Mouse (Mus musculus): ENCODE measurements around the gene Ppp1cc. TPM values are rescaled to one million over a fixed set of nuclear protein-coding genes. Genes with fewer than 3 reads are reported as not detected.

Ppp1cc gene
- 243 to 286 TPM (median 263 TPM) in 4 replicates for total RNA-seq (2023; ENCODE audit: inconsistent age)

DNA sequence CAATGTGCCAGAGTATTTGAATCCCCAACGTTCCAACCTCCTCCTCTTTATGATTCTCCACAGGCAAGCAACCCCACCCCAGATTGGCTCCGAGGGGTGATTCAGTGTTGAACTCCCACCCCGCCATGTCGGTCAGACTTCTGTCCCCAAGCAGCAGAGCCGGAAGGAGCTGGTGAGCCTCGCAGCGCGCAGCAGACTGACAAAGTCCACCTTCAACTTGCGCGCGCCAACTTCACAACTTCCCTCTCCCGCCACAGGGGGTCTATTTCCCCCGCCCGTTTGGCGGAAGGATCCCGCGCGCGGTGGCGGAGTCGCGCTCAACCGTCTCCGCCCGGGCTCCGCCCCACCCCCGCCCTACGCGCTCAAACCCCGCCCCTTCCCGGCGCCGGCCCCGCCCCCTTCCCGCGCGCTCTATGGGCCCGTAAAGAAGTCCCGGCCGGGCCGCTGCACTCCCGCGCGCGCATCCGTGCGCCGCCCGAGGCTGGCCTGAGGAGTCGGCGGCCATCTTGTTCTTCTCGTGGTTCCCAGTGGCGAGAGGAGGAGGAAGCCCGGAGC is at the start of gene Ppp1cc:
Gene Ppp1cc (plus strand): TSS at position 452 of the 555 bp plus-strand sequence.

DNA sequence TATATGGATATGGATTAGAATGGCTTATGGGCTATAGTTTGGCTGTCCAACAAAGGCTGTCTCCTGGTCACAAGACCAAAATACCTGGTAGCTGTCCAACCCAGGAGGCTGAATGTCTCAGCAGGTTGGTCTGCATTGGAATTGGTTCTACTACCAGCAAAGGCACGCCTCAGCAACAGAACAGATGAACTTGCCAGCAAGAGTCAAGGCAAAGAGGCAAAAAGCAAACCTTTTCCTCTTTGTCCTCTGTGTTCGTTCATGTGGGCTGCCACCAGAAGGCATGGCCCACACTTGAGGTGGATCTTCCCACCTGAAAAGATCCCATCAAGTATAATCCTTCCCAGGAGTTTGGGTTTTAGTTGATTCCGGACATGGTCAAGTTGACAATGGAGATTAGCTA is 17.4 kb upstream of the Ppp1cc start, which contains the start of gene Ccdc63:
Gene Ccdc63 (minus strand): TSS at position 101 of the 400 bp plus-strand sequence.

DNA sequence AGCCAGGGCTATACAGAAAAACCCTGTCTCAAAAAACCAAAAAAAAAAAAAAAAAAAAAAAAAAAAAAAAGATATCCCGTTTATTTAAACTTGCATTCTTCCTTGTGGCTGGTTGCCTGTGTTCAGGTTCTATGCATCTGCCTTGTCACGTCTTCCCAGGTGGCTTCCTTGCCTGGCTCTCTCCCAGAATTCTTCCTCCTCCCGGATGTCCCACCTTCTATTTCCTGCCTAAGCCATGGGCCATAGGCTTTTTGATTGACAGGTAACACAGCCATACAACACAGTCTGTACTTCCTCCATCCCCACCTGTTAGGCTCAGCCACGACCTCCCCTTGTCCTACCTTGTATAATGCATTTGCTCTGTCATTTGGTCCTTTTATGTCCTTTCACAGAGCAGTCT is 48.4 kb downstream of the Ppp1cc start, which contains the start of gene Hvcn1:
Gene Hvcn1 (plus strand): TSS at position 330 of the 400 bp plus-strand sequence.

Other genes with a start within 250 kb of the Ppp1cc start
- gene Cux2, start 108.2 kb upstream of the Ppp1cc start, total RNA-seq (2023; ENCODE audit: inconsistent age), result not detected in 4 replicates
- not detected in 4 replicates for gene Myl2, start 57.3 kb upstream of the Ppp1cc start, total RNA-seq (2023; ENCODE audit: inconsistent age)
- gene Ccdc63, start 17.5 kb upstream of the Ppp1cc start, total RNA-seq (2023; ENCODE audit: inconsistent age), result 0.57 to 0.69 TPM in 2 of 4 replicates, not detected in the others
- 840 to 894 TPM (median 863 TPM) in 4 replicates for gene Hvcn1, start 48.5 kb downstream of the Ppp1cc start, total RNA-seq (2023; ENCODE audit: inconsistent age)
- gene Tctn1, start 106.2 kb downstream of the Ppp1cc start, total RNA-seq (2023; ENCODE audit: inconsistent age), result 22.5 to 24.0 TPM (median 23.8 TPM) in 4 replicates
- gene Pptc7, start 126.1 kb downstream of the Ppp1cc start, total RNA-seq (2023; ENCODE audit: inconsistent age), result 25.5 to 27.0 TPM (median 26.2 TPM) in 4 replicates
- gene Rad9b, start 196.0 kb downstream of the Ppp1cc start, total RNA-seq (2023; ENCODE audit: inconsistent age), result 5.3 to 7.2 TPM (median 6.9 TPM) in 4 replicates
- 42.8 to 63.4 TPM (median 56.8 TPM) in 4 replicates for gene Vps29, start 196.1 kb downstream of the Ppp1cc start, total RNA-seq (2023; ENCODE audit: inconsistent age)
- gene Gpn3, start 213.6 kb downstream of the Ppp1cc start, total RNA-seq (2023; ENCODE audit: inconsistent age), result 34.1 to 42.0 TPM (median 38.1 TPM) in 4 replicates
- 7.1 to 10.6 TPM (median 9.0 TPM) in 4 replicates for gene Fam216a, start 214.1 kb downstream of the Ppp1cc start, total RNA-seq (2023; ENCODE audit: inconsistent age)
- 371 to 419 TPM (median 385 TPM) in 4 replicates for gene Arpc3, start 233.6 kb downstream of the Ppp1cc start, total RNA-seq (2023; ENCODE audit: inconsistent age)